In the genomic region with DNA sequence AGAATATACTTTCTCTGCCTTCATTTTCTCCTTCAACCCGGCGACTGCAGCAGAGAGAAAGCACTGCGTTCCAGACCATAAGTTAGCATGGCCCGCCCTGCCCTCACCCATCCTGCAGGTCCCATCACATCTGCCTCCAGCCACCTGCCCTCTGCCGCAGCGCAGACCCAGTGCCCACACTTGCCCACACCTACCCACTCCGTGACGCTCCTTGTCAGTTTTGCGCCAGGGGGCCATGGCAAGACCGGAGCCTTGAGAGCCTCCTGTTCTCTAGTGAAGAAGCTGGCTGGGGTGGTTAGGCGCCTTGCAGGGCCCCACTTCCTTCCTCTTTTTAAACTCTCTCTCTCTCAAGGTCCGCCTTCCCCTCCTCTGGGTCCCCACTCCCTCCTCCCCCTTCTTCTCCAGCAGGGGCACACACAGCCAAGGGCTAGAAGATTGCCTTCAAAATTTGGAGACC, we compare ENCODE assay signal across 9 mouse cellular contexts. TPM values are rescaled to one million over a fixed set of nuclear protein-coding genes. Genes with fewer than 3 reads are reported as not detected.
DNase-seq lines count a peak whose midpoint lies in the region; ATAC-seq lines count a peak whose summit lies in the region.
"Had no signal": no experiment of that assay in that cellular context is flagged by ENCODE, and none has a peak within 500 bp of the region (broad histone marks: within the 10 kb centered on the region; RNA-seq: fewer than 3 reads in every experiment).

Gene Dock2, minus strand, starts transcription at position 306 of the 457 bp plus-strand sequence.

- no peaks in the 10 kb centered on the region for H3K36me3 ChIP-seq in liver, embryonic 12.5 days

- H3K27ac ChIP-seq in liver, embryonic 12.5 days = no peak within 1 kb of the TSS; the same call in 1 of the 2 replicates

- DNase-seq in CD4-positive helper T cell, adult 2 months (ENCODE audit: low read depth, low spot score) = peak; percentile 81
- peak; percentile 76 for DNase-seq in T-cell, adult 2 months (ENCODE audit: low spot score)
- no peak for DNase-seq in frontal cortex, adult 2 months (ENCODE audit: extremely low spot score in 1 of 2, low spot score in 1 of 2)
- no peak for DNase-seq in layer of hippocampus, postnatal 10 days (ENCODE audit: low spot score in 2 of 2)
- no peak for DNase-seq in kidney, postnatal 25 days
- no peak for DNase-seq in urinary bladder, adult 2 months (ENCODE audit: low spot score)
- DNase-seq: midbrain, embryonic 14.5 days had no signal

- H3K4me2 ChIP-seq in liver, embryonic 12.5 days = peak within 1 kb of the TSS; percentile 65

- no peaks in the 10 kb centered on the region for H3K27me3 ChIP-seq in liver, embryonic 12.5 days (replicated peaks)

- H3K4me3 ChIP-seq in liver, embryonic 12.5 days = peak within 1 kb of the TSS; percentile 52

- peak within 1 kb of the TSS; percentile 53 for H3K9ac ChIP-seq in liver, embryonic 12.5 days

- H3K4me1 ChIP-seq in liver, embryonic 12.5 days = peaks cover 29% of the 10 kb centered on the region

- 23% methylated on average over 12 of the region's 12 CpGs for WGBS in liver, embryonic 12.5 days (ENCODE audit: insufficient replicate concordance)

- ATAC-seq in liver, embryonic 12.5 days = peak; percentile 65
- peak; percentile 74 for ATAC-seq in neutrophil, adult 5-6 weeks (ENCODE audit: extremely low read depth, insufficient number of reproducible peaks, low FRiP score, poor library complexity, severe bottlenecking)

- H3K9me3 ChIP-seq in liver, embryonic 12.5 days (replicated peaks) = no peaks in the 10 kb centered on the region

RNA-seq across cellular contexts. Expression of gene Dock2, which starts in this region (rescaled TPM):
- 6.1 and 6.3 TPM in 2 replicates for polyA plus RNA-seq in liver, embryonic 12.5 days (2016; fragmentation: Nextera tagmentation; extraction: Ambion mirVana)
- 464 and 492 TPM in 2 replicates for total RNA-seq in neutrophil, adult 5-6 weeks (2017)
- 1.5 and 2.1 TPM in 2 replicates for polyA plus RNA-seq in frontal cortex, adult 2 months (2012; rRNA removed)
- total RNA-seq in layer of hippocampus, postnatal 10 days (2021) = 1 to 10 TPM; 3.3 to 3.5 TPM
- polyA plus RNA-seq in urinary bladder, adult 2 months (2012; rRNA removed) = 2.4 and 3.7 TPM in 2 replicates

Comparison
In these comparisons a context has a peak if more than half of its experiments do, and no peak if none do; other contexts are left out.
1. RNA of gene Dock2 (total RNA-seq): 464 to 492 TPM in neutrophil, adult 5-6 weeks; 3.3 to 3.5 TPM in layer of hippocampus, postnatal 10 days; every median in the first group is over 100 times any median in the second.
2. DNase-seq: peak in CD4-positive helper T cell, adult 2 months (single experiment) and T-cell, adult 2 months (single experiment); none in frontal cortex, adult 2 months (0 of 2), layer of hippocampus, postnatal 10 days (0 of 2), kidney, postnatal 25 days (0 of 2) and urinary bladder, adult 2 months (single experiment).